Mouse (Mus musculus) olfactory bulb, adult 2 months (tissue): ENCODE results near the gene Fubp3. TPM values are rescaled to one million over a fixed set of nuclear protein-coding genes. Genes with fewer than 3 reads are reported as not detected.
"Not testable (repeated sequence)": the region's sequence is repeated elsewhere in the genome, so short reads cannot be mapped to it uniquely, and the experiment has no call there.

Experiments used
- H3K27ac ChIP-seq: fragments of 200-500 bp; 2 replicates; pipeline ENCODE4 v1.5.1; 2012; ENCODE audit warnings: low read depth, low read length; ENCODE audit not compliant: insufficient read depth
- H3K4me1 ChIP-seq: fragments of 200-500 bp; 2 replicates; pipeline ENCODE4 v1.6.1; 2012; ENCODE audit warnings: low read length; ENCODE audit not compliant: control insufficient read depth, insufficient read depth
- H3K4me3 ChIP-seq: fragments of 200-500 bp; 2 replicates; pipeline ENCODE4 v1.5.1; 2012; ENCODE audit warnings: mild to moderate bottlenecking, low read depth, low read length, moderate library complexity; ENCODE audit not compliant: insufficient read depth
- CTCF ChIP-seq: fragments of 200-500 bp; IDR thresholded peaks from 2 replicates; pipeline ENCODE4 v1.5.1; 2012; ENCODE audit warnings: low read depth, mild to moderate bottlenecking, low read length, moderate library complexity; ENCODE audit not compliant: insufficient read depth
- POLR2A ChIP-seq: fragments of 200-500 bp; IDR thresholded peaks from 2 replicates; pipeline ENCODE4 v1.6.1; 2012; ENCODE audit warnings: mild to moderate bottlenecking, low read depth, low read length, moderate library complexity; ENCODE audit not compliant: insufficient read depth
- WGBS: fragments of 180-500 bp; shearing (Covaris S2); methylation state at CpG from one replicate; pipeline ENCODE4 v1.1.7; 2018; 5-methylcytosine and 5-hydroxymethylcytosine counted together
- polyA plus RNA-seq: library from polyadenylated mRNA; stranded (reverse); fragments of >200 nt; gene quantifications from 2 replicates; pipeline ENCODE4 v1.2.4, GENCODE M21; 2012; ENCODE audit warnings: low replicate concordance; ENCODE audit not compliant: missing spikeins, insufficient read depth, insufficient read length

The Fubp3 gene
- not detected in 2 replicates for polyA plus RNA-seq

GRCm38 (mm10) chr2:31572051-31572914 is at the start of gene Fubp3:
TSS of gene Fubp3 (plus strand) at chr2:31572651.
- TF ChIP-seq POLR2A (peak; percentile 70; the same call in 1 of the 2 replicates), CTCF (no peak)
- Histone ChIP-seq H3K4me1 (0 out of 2 replicates have a peak, but pooled peaks cover 4% of the 10 kb centered on the region), H3K4me3 (peak within 1 kb of the TSS; percentile 94), H3K27ac (peak within 1 kb of the TSS; percentile 11; the same call in 1 of the 2 replicates)
- 2% methylated on average over 51 of the region's 51 CpGs for WGBS

- no peaks in the 10 kb centered on the region for H3K4me1 ChIP-seq
- no peak overlapping the region for H3K4me3 ChIP-seq
- no peak for TF ChIP-seq POLR2A
- H3K27ac ChIP-seq, result no peak overlapping the region
- WGBS, result 78% methylated on average over 5 of the region's 5 CpGs
Measured at GRCm38 (mm10) chr2:31524641-31525040, 47.8 kb upstream of the Fubp3 start.

GRCm38 (mm10) chr2:31525778-31526177 is 46.7 kb upstream of the Fubp3 start:
- H3K4me1 ChIP-seq, result no peaks in the 10 kb centered on the region
- H3K27ac ChIP-seq, result no peak overlapping the region
- 52% methylated on average over 10 of the region's 10 CpGs for WGBS
- TF ChIP-seq CTCF (no peak), POLR2A (no peak)
- H3K4me3 ChIP-seq, result no peak overlapping the region

GRCm38 (mm10) chr2:31530201-31530600 is 42.2 kb upstream of the Fubp3 start:
- no peak overlapping the region for H3K4me3 ChIP-seq
- H3K27ac ChIP-seq, result no peak overlapping the region
- WGBS, result 89% methylated on average over 5 of the region's 5 CpGs
- no peak for TF ChIP-seq POLR2A
- TF ChIP-seq CTCF, result no peak
- H3K4me1 ChIP-seq, result no peaks in the 10 kb centered on the region

GRCm38 (mm10) chr2:31537054-31537453 is 35.4 kb upstream of the Fubp3 start:
- 17% methylated on average over 5 of the region's 5 CpGs for WGBS
- Histone ChIP-seq H3K27ac (no peak overlapping the region), H3K4me3 (no peak overlapping the region), H3K4me1 (peaks cover 4% of the 10 kb centered on the region; the same call in 1 of the 2 replicates)
- TF ChIP-seq POLR2A (no peak), CTCF (no peak)

- H3K27ac ChIP-seq, result no peak overlapping the region
- H3K4me1 ChIP-seq, result peaks cover 4% of the 10 kb centered on the region; the same call in 1 of the 2 replicates
- H3K4me3 ChIP-seq, result no peak overlapping the region
- TF ChIP-seq CTCF (no peak), POLR2A (no peak)
- 64% methylated on average over 5 of the region's 5 CpGs for WGBS
Measured at GRCm38 (mm10) chr2:31538745-31539144, 33.7 kb upstream of the Fubp3 start.

- Histone ChIP-seq H3K4me3 (no peak overlapping the region), H3K4me1 (peaks cover 7% of the 10 kb centered on the region; the same call in 1 of the 2 replicates), H3K27ac (no peak overlapping the region)
- 80% methylated on average over 5 of the region's 5 CpGs for WGBS
- TF ChIP-seq CTCF (no peak), POLR2A (no peak)
Measured at GRCm38 (mm10) chr2:31541581-31541980, 30.9 kb upstream of the Fubp3 start.

GRCm38 (mm10) chr2:31547726-31548125 is 24.7 kb upstream of the Fubp3 start:
- TF ChIP-seq CTCF (no peak), POLR2A (no peak)
- peaks cover 11% of the 10 kb centered on the region; the same call in 1 of the 2 replicates for H3K4me1 ChIP-seq
- no peak overlapping the region for H3K4me3 ChIP-seq
- H3K27ac ChIP-seq, result no peak overlapping the region
- 32% methylated on average over 11 of the region's 11 CpGs for WGBS

- no peak overlapping the region for H3K4me3 ChIP-seq
- peaks cover 11% of the 10 kb centered on the region; the same call in 1 of the 2 replicates for H3K4me1 ChIP-seq
- no peak overlapping the region for H3K27ac ChIP-seq
- TF ChIP-seq POLR2A (no peak), CTCF (no peak)
- WGBS, result 75% methylated on average over 3 of the region's 3 CpGs
Measured at GRCm38 (mm10) chr2:31550503-31550902, 21.9 kb upstream of the Fubp3 start.

- not testable (repeated sequence) for H3K27ac ChIP-seq, H3K4me3 ChIP-seq
- peaks cover 10% of the 10 kb centered on the region; the same call in 1 of the 2 replicates for H3K4me1 ChIP-seq
- whole genome bisulfite sequencing, result 91% methylated on average over 3 of the region's 3 CpGs
Measured at GRCm38 (mm10) chr2:31551351-31551750, 21.1 kb upstream of the Fubp3 start.
